Mouse (Mus musculus) ES-E14 (cell line): ENCODE data around the gene Ldb1. TPM values are rescaled to one million over a fixed set of nuclear protein-coding genes. Genes with fewer than 3 reads are reported as not detected.

Source experiments
- DNase-seq: peaks from one replicate; pipeline ENCODE4 v3.0.0-alpha.2; 2013; ENCODE audit warnings: low read depth, low spot score
- H3K27ac ChIP-seq: 2 replicates; pipeline ENCODE4 v1.5.1; 2012; ENCODE audit warnings: low read depth, mild to moderate bottlenecking, low read length, moderate library complexity, mixed read lengths; ENCODE audit not compliant: poor library complexity, insufficient read depth, severe bottlenecking
- H3K36me3 ChIP-seq: 2 replicates; pipeline ENCODE4 v1.6.1; 2012; ENCODE audit warnings: mild to moderate bottlenecking, low read length, moderate library complexity, mixed read lengths; ENCODE audit not compliant: control insufficient read depth, poor library complexity, insufficient read depth, severe bottlenecking
- H3K4me1 ChIP-seq, 2 experiments: fragments of 150-350 bp in 1 of 2; sonication (generic) in 1 of 2; 2 replicates each; pipeline ENCODE4 v1.6.1; 2012; ENCODE audit warnings: low read length in 2 of 2, mild to moderate bottlenecking in 1 of 2, mixed read lengths in 1 of 2; ENCODE audit not compliant: control insufficient read depth in 2 of 2, insufficient read depth in 2 of 2, poor library complexity in 1 of 2
- H3K4me3 ChIP-seq, 2 experiments: fragments of 150-350 bp in 1 of 2; sonication (generic) in 1 of 2; 2 replicates each; pipeline ENCODE4 v1.5.1; 2012; ENCODE audit warnings: low read length in 2 of 2, low read depth in 1 of 2, mild to moderate bottlenecking in 1 of 2, mixed read lengths in 1 of 2; ENCODE audit not compliant: insufficient read depth in 1 of 2, poor library complexity in 1 of 2, severe bottlenecking in 1 of 2
- H3K9ac ChIP-seq: 2 replicates; pipeline ENCODE4 v1.6.1; 2012; ENCODE audit warnings: low read depth, mild to moderate bottlenecking, low read length, mixed read lengths; ENCODE audit not compliant: poor library complexity, insufficient read depth, severe bottlenecking
- H3K9me3 ChIP-seq: fragments of 150-350 bp; sonication (generic); 2 replicates; pipeline ENCODE4 v1.6.1; 2012; ENCODE audit warnings: low read depth, mild to moderate bottlenecking, low read length; ENCODE audit not compliant: control insufficient read depth, insufficient read depth
- CHD2 ChIP-seq: IDR thresholded peaks from 2 replicates; pipeline ENCODE4 v1.6.1; 2014; ENCODE audit warnings: mild to moderate bottlenecking, low read depth, low read length, inconsistent platforms
- HCFC1 ChIP-seq: IDR thresholded peaks from 2 replicates; pipeline ENCODE4 v1.6.1; 2012; ENCODE audit warnings: low read length, inconsistent platforms, borderline replicate concordance; ENCODE audit not compliant: insufficient read depth
- MAFK ChIP-seq: IDR thresholded peaks from 2 replicates; pipeline ENCODE4 v1.6.1; 2014; ENCODE audit warnings: mild to moderate bottlenecking, low read depth, low read length, inconsistent platforms; ENCODE audit not compliant: insufficient read depth
- ZC3H11A ChIP-seq: IDR thresholded peaks from 2 replicates; pipeline ENCODE4 v1.6.1; 2012; ENCODE audit warnings: low read depth, mild to moderate bottlenecking, inconsistent platforms, low read length, borderline replicate concordance
- ZNF384 ChIP-seq: IDR thresholded peaks from 2 replicates; pipeline ENCODE4 v1.6.1; 2012; ENCODE audit warnings: low read depth, low read length, inconsistent platforms
- in situ Hi-C, 2 experiments: fragments of 600-800 bp; cut with MboI; formaldehyde crosslinking; loops; one replicate each; pipeline ENCODE4 v1.15.1; 2025; ENCODE audit warnings: low sequenced_read_pairs in 2 of 2, inconsistent platforms in 1 of 2; ENCODE audit not compliant: unreplicated experiment in 2 of 2
- total RNA-seq: library from RNA; depleted of rRNA; stranded (reverse); fragments of 300-350 nt; gene quantifications from 2 replicates; pipeline ENCODE4 v1.2.3, GENCODE M21; 2012

The Ldb1 gene
- total RNA-seq, 1 experiment, result 123 TPM

DNA sequence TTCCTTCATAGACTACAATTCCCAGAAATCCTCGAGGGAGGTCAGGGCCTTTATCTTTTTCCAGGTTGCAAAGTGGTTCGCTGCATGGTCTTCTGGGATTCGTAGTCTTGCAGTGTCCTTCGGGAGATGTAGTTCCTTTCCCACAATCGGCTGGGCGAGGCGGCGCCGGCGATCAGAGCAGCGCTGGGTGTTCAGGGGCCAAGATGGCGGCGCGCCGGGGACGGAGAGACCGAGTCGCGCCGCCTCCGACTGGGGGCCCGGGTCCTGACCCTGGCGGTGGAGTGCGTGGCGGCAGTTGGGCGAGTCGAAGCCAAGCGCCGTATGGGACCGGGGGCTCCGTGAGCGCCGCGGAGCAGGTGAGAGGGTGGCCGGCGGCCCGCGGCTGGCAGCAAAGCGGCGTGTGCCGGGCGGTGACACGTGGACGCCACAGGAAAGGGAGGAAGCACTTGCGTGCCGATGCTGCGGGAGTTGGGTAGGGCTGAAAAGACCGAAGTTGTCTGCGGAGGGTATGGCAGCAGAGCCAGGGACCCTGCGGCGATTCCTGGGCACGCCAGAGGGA lies 11.5 kb upstream of the Ldb1 start:
- H3K27ac ChIP-seq, result peak overlapping the region; percentile 95
- H3K36me3 ChIP-seq, result peaks cover 3% of the 10 kb centered on the region; the same call in 1 of the 2 replicates
- TF ChIP-seq ZC3H11A (no peak), ZNF384 (no peak), HCFC1 (peak; percentile 99), CHD2 (no peak)
- in situ Hi-C loops, result no loop called here
- H3K9ac ChIP-seq, result peak overlapping the region; percentile 98
- H3K4me3 ChIP-seq, result peak overlapping the region; percentile 84 to 92
- no peaks in the 10 kb centered on the region for H3K9me3 ChIP-seq
- peaks cover 3% of the 10 kb centered on the region in 2 experiments; a peak in 3 of 4 replicates for H3K4me1 ChIP-seq
- DNase-seq, result peak; percentile 93

DNA sequence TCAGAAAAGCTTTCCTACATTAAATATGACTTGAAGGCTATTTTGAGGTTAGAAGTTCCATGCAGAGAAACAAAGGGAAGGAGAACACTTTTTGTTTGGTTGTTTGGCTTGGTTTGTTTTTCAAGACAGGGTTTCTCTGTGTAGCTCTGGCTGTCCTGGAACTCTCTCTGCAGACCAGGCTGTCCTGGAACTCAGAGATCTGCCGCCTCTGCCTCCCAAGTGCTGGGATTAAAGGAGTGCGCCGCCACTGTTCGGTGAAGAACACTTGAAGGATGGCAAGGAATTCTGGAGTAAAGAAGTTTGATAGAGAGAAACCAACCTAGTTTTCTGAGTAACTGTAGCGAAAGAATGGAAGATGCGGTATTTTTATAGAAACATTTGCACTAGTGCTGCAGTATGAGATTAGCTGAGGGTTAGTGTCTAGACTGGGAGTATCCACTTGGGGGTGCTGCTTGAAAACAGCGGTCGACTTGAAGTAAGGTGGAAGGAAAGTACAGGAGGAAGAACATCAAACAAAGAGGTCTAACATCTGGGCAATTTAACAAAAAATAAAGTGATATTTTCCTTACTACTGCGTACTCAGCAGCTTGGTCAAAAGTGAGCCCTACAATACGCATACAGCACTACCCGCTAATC lies 10.9 kb upstream of the Ldb1 start:
- in situ Hi-C loops, result no loop called here
- no peaks in the 10 kb centered on the region for H3K36me3 ChIP-seq
- H3K27ac ChIP-seq, result no peak overlapping the region
- DNase-seq, result no peak
- H3K4me1 ChIP-seq, result peaks cover 3% of the 10 kb centered on the region in 2 experiments; a peak in 3 of 4 replicates
- H3K9me3 ChIP-seq, result no peaks in the 10 kb centered on the region
- TF ChIP-seq CHD2 (peak; percentile 74), HCFC1 (no peak), ZC3H11A (no peak)
- H3K9ac ChIP-seq, result peak overlapping the region; percentile 98; the same call in 1 of the 2 replicates
- H3K4me3 ChIP-seq, result peak overlapping the region; percentile 84 to 92

- no peaks in the 10 kb centered on the region for H3K36me3 ChIP-seq
- no peak for DNase-seq
- no peak overlapping the region for H3K4me3 ChIP-seq
- TF ChIP-seq ZNF384 (no peak), HCFC1 (no peak), CHD2 (no peak), MAFK (no peak), ZC3H11A (no peak)
- no peak overlapping the region for H3K9ac ChIP-seq
- in situ Hi-C loops, result no loop called here
- H3K27ac ChIP-seq, result no peak overlapping the region
- no peaks in the 10 kb centered on the region for H3K9me3 ChIP-seq
- H3K4me1 ChIP-seq, result peaks cover 4 to 15% of the 10 kb centered on the region in 2 experiments; a peak in 3 of 4 replicates
Measured at GRCm38 (mm10) chr19:46050462-46050861, 5.4 kb upstream of the Ldb1 start.

DNA sequence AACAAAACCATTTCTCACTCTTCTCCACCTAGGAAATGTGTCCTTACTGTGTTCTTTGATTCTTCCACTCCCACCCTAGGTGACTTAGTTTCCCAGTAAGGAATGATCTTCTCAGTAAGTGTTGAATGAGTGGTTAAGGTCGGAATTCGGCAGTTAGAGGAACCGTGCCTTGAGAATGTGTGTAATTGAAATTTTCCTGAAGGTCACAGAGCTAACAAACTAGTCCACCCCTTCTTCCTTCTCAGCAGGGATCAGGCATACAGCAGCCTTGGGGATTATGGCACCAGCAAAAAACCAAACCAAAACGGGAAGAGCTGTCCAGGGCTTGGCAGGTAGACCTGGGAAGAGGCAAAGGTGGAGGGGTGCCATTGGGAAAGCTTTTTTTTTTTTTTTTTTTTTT lies 4.1 kb upstream of the Ldb1 start:
- peaks cover 4 to 15% of the 10 kb centered on the region in 2 experiments; a peak in 3 of 4 replicates for H3K4me1 ChIP-seq
- in situ Hi-C loops, result no loop called here
- no peak overlapping the region for H3K9ac ChIP-seq
- no peaks in the 10 kb centered on the region for H3K9me3 ChIP-seq
- DNase-seq, result no peak
- H3K4me3 ChIP-seq, result no peak overlapping the region
- H3K36me3 ChIP-seq, result no peaks in the 10 kb centered on the region
- TF ChIP-seq MAFK, result no peak
- no peak for TF ChIP-seq ZNF384
- H3K27ac ChIP-seq, result no peak overlapping the region; the same call in 1 of the 2 replicates

DNA sequence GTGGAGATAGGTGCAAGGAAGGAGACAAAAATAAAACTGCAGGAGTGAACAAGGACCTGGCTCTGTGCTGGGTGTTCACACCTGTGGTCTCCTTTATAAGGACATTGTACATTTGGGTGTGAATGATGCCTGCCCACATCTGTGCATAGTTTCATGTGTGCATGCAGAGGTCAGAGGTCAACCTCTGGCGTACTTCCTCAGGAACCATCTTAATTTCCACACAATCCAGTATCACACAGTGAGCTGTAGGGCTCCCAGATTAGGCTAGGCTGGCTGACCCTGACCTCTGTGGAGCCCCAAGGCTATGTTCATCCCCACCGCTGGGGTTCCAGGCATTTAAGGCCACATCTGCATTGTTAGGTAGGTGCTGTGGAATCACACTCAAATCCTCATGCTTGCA lies 2.4 kb upstream of the Ldb1 start:
- TF ChIP-seq ZNF384 (no peak), HCFC1 (no peak), MAFK (no peak), ZC3H11A (no peak), CHD2 (no peak)
- Histone ChIP-seq H3K27ac (peak overlapping the region; percentile 93), H3K4me1 (peaks cover 4 to 16% of the 10 kb centered on the region in 2 experiments; a peak in 3 of 4 replicates), H3K36me3 (no peaks in the 10 kb centered on the region), H3K4me3 (no peak overlapping the region), H3K9ac (no peak overlapping the region), H3K9me3 (no peaks in the 10 kb centered on the region)
- DNase-seq, result no peak
- in situ Hi-C loops, result no loop called here
